Mouse (Mus musculus): ENCODE data around the gene Atoh8. TPM values are rescaled to one million over a fixed set of nuclear protein-coding genes. Genes with fewer than 3 reads are reported as not detected.

Gene Atoh8
- polyA plus RNA-seq, 1 experiment from 2014 or later = 5.7 TPM

- CTCF ChIA-PET = no interaction called here
- POLR2A ChIA-PET = interaction anchor here (0.6 to 1.3 kb wide), 2 partner anchors 16 to 28 kb away, joined by 3 to 6 read pairs; no protein-coding TSS in a partner anchor
- in situ Hi-C loops (cut with MboI; ENCODE audit: low pct_unique_long_range_greater_than_20kb) = no loop called here
- no peaks in the 10 kb centered on the region for H3K27me3 ChIP-seq
- ATAC-seq = no peak
- no peak for TF ChIP-seq CTCF (IDR thresholded peaks at IDR 0.05)
- DNase-seq (ENCODE audit: low read depth, low spot score) = no peak
These were observed 18.0 kb downstream of the Atoh8 start for GRCm38 (mm10) chr6:72217415-72217784.

- no peaks in the 10 kb centered on the region for H3K27me3 ChIP-seq
- DNase-seq (ENCODE audit: low read depth, low spot score) (peak; percentile 98), ATAC-seq (peak; percentile 84)
- in situ Hi-C loops (cut with MboI; ENCODE audit: low pct_unique_long_range_greater_than_20kb) = no loop called here
- ChIA-PET CTCF (interaction anchor here (0.8 to 1.4 kb wide), 2 partner anchors 19 to 22 kb away, joined by 3 to 4 read pairs; no protein-coding TSS in a partner anchor), POLR2A (interaction anchor here (0.7 to 1.5 kb wide), 4 partner anchors 17 to 1385 kb away, joined by 3 to 5 read pairs (median 3); partner anchors contain the start of gene Atoh8)
- TF ChIP-seq CTCF (IDR thresholded peaks at IDR 0.05) = no peak
These were observed 18.5 kb downstream of the Atoh8 start for GRCm38 (mm10) chr6:72216681-72217414.

GRCm38 (mm10) chr6:72215582-72215981 is 19.8 kb downstream of the Atoh8 start:
- ChIA-PET CTCF (interaction anchor here (0.9 to 2.3 kb wide), 5 partner anchors 17 to 29 kb away, joined by 3 to 6 read pairs (median 4); no protein-coding TSS in a partner anchor), POLR2A (interaction anchor here (0.6 to 1.5 kb wide), 3 partner anchors 18 to 28 kb away, joined by 3 to 5 read pairs (median 4); partner anchors contain the start of gene Atoh8)
- no peaks in the 10 kb centered on the region for H3K27me3 ChIP-seq
- in situ Hi-C loops (cut with MboI; ENCODE audit: low pct_unique_long_range_greater_than_20kb) = no loop called here
- no peak for TF ChIP-seq CTCF (IDR thresholded peaks at IDR 0.05)
- no peak for DNase-seq (ENCODE audit: low read depth, low spot score)
- no peak for ATAC-seq

DNA sequence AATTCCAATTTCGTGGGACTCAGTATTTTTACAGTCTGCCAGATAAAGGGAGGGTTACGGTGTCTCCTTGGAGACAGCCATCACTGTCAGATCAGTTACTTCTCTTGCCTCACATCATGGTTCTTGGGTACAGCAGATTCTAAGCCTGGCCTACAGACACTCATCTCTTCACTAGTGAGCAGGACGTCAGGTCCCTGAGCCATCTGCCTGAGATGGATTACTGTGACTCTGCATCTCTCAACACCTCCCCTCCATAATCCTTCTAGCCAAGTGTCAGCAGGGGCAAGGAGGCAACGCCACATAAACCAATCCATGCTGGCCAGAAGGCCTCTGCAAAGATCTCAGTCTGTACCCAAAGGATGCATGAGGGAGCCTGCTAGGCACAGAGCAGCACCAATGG is 24.0 kb downstream of the Atoh8 start:
- in situ Hi-C loops (cut with MboI; ENCODE audit: low pct_unique_long_range_greater_than_20kb) = no loop called here
- DNase-seq (ENCODE audit: low read depth, low spot score) (no peak), ATAC-seq (no peak)
- TF ChIP-seq CTCF (IDR thresholded peaks at IDR 0.05) = no peak
- CTCF ChIA-PET = no interaction called here
- H3K27me3 ChIP-seq = no peaks in the 10 kb centered on the region
- POLR2A ChIA-PET = no interaction called here

DNA sequence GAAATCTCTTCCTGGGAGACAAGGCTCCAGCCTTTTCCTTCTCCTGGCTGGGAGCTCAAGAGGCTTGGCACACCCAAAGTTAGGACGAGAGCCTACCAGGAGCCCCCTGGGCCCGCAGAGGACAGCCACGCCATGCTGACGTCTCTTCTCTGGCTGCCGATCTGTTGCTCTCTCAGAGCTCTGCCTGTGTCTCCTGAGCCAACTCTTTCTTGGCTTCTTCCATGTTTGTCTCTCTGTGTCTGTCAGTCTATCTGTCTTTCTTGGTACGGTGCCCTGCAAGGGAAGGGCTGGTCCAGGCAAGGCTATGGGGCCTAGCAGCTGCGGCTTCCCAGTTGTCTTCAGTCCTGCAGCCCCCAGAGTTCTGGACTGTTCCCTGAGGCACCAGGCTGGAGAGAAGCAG is 24.6 kb downstream of the Atoh8 start:
- CTCF ChIA-PET = interaction anchor here (2.7 kb wide), 1 partner anchor 24 kb away, joined by 11 read pairs; no protein-coding TSS in a partner anchor
- POLR2A ChIA-PET = no interaction called here
- ATAC-seq (no peak), DNase-seq (ENCODE audit: low read depth, low spot score) (no peak)
- H3K27me3 ChIP-seq = no peaks in the 10 kb centered on the region
- TF ChIP-seq CTCF (IDR thresholded peaks at IDR 0.05) = no peak
- in situ Hi-C loops (cut with MboI; ENCODE audit: low pct_unique_long_range_greater_than_20kb) = no loop called here

GRCm38 (mm10) chr6:72209738-72210137 is 25.6 kb downstream of the Atoh8 start:
- no peaks in the 10 kb centered on the region for H3K27me3 ChIP-seq
- in situ Hi-C loops (cut with MboI; ENCODE audit: low pct_unique_long_range_greater_than_20kb) = no loop called here
- ChIA-PET CTCF (interaction anchor here (2.7 kb wide), 1 partner anchor 23 kb away, joined by 11 read pairs; no protein-coding TSS in a partner anchor), POLR2A (no interaction called here)
- ATAC-seq = no peak
- no peak for DNase-seq (ENCODE audit: low read depth, low spot score)
- TF ChIP-seq CTCF (IDR thresholded peaks at IDR 0.05) = no peak

- ChIA-PET POLR2A (no interaction called here), CTCF (interaction anchor here (0.9 to 2.7 kb wide), 2 partner anchors 15 to 22 kb away, joined by 4 to 11 read pairs; no protein-coding TSS in a partner anchor)
- ATAC-seq (no peak), DNase-seq (ENCODE audit: low read depth, low spot score) (no peak)
- in situ Hi-C loops (cut with MboI; ENCODE audit: low pct_unique_long_range_greater_than_20kb) = no loop called here
- TF ChIP-seq CTCF (IDR thresholded peaks at IDR 0.05) = no peak
- no peaks in the 10 kb centered on the region for H3K27me3 ChIP-seq
These were observed 26.9 kb downstream of the Atoh8 start for GRCm38 (mm10) chr6:72208406-72209045.

GRCm38 (mm10) chr6:72206021-72206420 is 29.4 kb downstream of the Atoh8 start:
- POLR2A ChIA-PET = no interaction called here
- DNase-seq (ENCODE audit: low read depth, low spot score) (no peak), ATAC-seq (no peak)
- in situ Hi-C loops (cut with MboI; ENCODE audit: low pct_unique_long_range_greater_than_20kb) = no loop called here
- no peaks in the 10 kb centered on the region for H3K27me3 ChIP-seq
- CTCF ChIA-PET = interaction anchor here (1.2 kb wide), 1 partner anchor 12 kb away, joined by 3 read pairs; no protein-coding TSS in a partner anchor
- no peak for TF ChIP-seq CTCF (IDR thresholded peaks at IDR 0.05)

- POLR2A ChIA-PET = no interaction called here
- H3K27me3 ChIP-seq = no peaks in the 10 kb centered on the region
- ATAC-seq = no peak
- CTCF ChIA-PET = interaction anchor here (0.6 kb wide), 1 partner anchor 29 kb away, joined by 3 read pairs; no protein-coding TSS in a partner anchor
- no peak for DNase-seq (ENCODE audit: low read depth, low spot score)
- in situ Hi-C loops (cut with MboI; ENCODE audit: low pct_unique_long_range_greater_than_20kb) = no loop called here
- no peak for TF ChIP-seq CTCF (IDR thresholded peaks at IDR 0.05)
These were observed 30.5 kb downstream of the Atoh8 start for GRCm38 (mm10) chr6:72204858-72205257.

DNA sequence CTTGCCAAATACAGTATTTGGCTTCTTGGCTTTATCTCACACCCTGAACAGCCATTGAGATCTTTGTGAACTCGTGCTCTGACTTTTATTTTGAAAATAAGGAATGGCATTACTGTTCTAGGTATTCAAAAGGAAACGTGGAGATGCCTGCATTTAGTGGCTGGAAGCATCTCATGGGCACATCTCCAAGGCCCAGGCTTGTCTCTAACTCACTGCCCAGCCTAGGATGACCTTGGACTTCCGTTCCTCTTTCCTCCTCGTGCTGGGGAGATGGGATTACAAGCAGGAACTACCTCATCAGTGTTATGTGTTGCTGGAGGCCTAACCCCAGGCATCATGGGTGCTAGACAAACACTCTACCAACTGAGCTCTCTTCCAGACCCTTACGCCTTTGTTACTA is 32.1 kb downstream of the Atoh8 start:
- in situ Hi-C loops (cut with MboI; ENCODE audit: low pct_unique_long_range_greater_than_20kb) = no loop called here
- DNase-seq (ENCODE audit: low read depth, low spot score) = no peak
- H3K27me3 ChIP-seq = no peaks in the 10 kb centered on the region
- ATAC-seq = no peak
- POLR2A ChIA-PET = no interaction called here
- CTCF ChIA-PET = interaction anchor here (1.2 to 1.5 kb wide), 3 partner anchors 10 to 34 kb away, joined by 3 to 4 read pairs (median 3); no protein-coding TSS in a partner anchor
- TF ChIP-seq CTCF (IDR thresholded peaks at IDR 0.05) = no peak

DNA sequence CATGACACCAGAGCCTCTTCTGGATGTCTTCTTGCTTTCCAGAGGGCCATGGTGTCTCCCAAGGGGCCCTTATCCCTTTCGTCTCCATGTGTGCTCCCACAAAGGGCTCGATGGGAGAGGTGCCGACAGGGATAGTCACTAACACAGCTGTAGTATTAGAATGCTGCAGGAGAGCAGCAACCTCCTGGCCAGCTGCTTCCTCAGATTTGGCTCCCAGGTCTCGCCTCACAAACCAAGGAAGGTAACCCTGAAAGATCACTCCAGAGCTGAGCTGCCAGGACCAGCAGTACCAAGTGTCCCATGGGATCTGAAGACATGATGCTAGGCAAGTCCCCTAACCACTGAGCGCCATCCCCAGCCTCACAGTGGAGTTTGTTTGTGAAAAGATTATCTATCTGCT is 32.6 kb downstream of the Atoh8 start:
- ATAC-seq = no peak
- TF ChIP-seq CTCF (IDR thresholded peaks at IDR 0.05) = no peak
- H3K27me3 ChIP-seq = no peaks in the 10 kb centered on the region
- no peak for DNase-seq (ENCODE audit: low read depth, low spot score)
- ChIA-PET POLR2A (no interaction called here), CTCF (interaction anchor here (1.2 to 1.5 kb wide), 3 partner anchors 11 to 34 kb away, joined by 3 to 4 read pairs (median 3); no protein-coding TSS in a partner anchor)
- in situ Hi-C loops (cut with MboI; ENCODE audit: low pct_unique_long_range_greater_than_20kb) = no loop called here
